Mouse (Mus musculus) heart, postnatal 36 days (tissue): ENCODE results near the gene Omt2a. TPM values are rescaled to one million over a fixed set of nuclear protein-coding genes. Genes with fewer than 3 reads are reported as not detected.
A peak's percentile ranks its signal among the peaks of the same experiment; 100 is the strongest.
"Not testable (repeated sequence)": the region's sequence is repeated elsewhere in the genome, so short reads cannot be mapped to it uniquely, and the experiment has no call there.

ENCODE experiments used
- DNase-seq, 2 experiments: peaks; one replicate each; pipeline ENCODE4 v3.0.0; 2021 to 2022
- intact Hi-C: fragments of 180-260 bp; cut with DNase I; formaldehyde crosslinking; loops from one replicate; pipeline ENCODE4 v1.15.1; 2025
- total RNA-seq, 2 experiments: library from RNA; stranded (reverse); gene quantifications; 2 replicates each; pipeline ENCODE4 v1.2.3; 2021

Omt2a gene
- total RNA-seq, 2 experiments from 2014 or later, result not detected

- DNase-seq, intact Hi-C loops: not testable (repeated sequence)
Measured at GRCm38 (mm10) chr9:78308122-78308521, 6.5 kb downstream of the Omt2a start.

GRCm38 (mm10) chr9:78299143-78299542, 15.5 kb downstream of the Omt2a start:
- DNase-seq, intact Hi-C loops: not testable (repeated sequence)

DNA sequence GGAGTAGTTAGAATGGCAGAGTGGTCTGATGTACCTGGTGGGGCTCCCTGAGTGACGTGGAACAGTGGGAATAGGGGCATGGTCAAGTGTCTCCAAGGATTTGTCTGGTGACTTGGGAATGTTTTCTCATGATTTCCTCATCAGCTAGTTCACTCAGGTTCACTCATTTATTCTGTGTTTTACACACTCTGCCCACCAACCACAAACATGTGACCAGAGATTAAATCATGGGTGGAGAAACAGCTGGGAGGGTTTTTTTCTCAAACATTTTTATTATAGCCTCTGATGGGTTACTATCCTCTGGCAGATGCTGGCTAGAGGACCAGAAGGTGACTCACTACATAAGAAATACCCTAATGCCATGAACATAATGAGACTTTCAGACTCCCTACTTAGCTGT, 16.4 kb downstream of the Omt2a start:
- intact Hi-C loops, result no loop called here
- DNase-seq, result no peak

DNA sequence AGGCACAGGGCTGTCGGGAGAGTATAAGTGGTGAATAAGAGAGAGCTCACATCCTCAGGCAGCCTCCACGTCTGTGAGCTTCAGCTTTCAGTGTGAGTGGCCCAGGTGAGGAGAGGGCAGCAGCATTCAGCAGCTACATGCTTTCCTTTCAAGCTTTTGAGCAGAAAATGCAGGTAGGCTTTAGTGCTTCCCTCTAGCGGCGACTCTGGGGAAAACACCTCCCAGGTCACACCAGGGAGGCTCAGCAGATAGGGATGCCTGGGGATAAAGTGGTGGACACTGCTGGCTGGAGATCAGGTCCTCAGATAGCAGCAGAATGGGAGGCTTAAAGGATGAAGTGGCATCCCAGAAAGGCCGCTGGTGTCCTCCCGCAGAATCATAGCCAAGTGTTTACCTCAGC, 18.5 kb downstream of the Omt2a start:
- peak; percentile 12 to 41 for DNase-seq
- intact Hi-C loops, result not testable (repeated sequence)

DNA sequence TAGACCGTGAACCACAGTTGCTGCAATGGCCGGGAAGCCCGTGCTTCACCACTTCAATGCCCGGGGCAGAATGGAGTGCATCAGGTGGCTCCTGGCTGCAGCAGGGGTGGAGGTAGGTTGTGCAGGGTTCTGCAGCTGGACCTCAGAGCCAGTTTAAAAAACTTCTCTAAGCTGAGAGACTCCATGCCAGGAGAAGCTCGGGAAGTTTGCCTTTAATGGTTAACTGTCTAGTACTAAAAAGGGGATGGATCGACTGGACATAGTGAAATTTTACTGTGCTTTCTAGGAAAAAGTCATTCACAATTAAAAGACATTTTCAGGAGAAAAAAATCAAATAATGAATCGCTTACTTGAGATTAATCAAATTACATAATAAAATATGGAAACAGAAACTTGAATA, 19.8 kb downstream of the Omt2a start:
- not testable (repeated sequence) for DNase-seq
- intact Hi-C loops, result loop anchor here (5.0 kb wide), 1 partner anchor 53 kb away; no protein-coding TSS in a partner anchor

DNA sequence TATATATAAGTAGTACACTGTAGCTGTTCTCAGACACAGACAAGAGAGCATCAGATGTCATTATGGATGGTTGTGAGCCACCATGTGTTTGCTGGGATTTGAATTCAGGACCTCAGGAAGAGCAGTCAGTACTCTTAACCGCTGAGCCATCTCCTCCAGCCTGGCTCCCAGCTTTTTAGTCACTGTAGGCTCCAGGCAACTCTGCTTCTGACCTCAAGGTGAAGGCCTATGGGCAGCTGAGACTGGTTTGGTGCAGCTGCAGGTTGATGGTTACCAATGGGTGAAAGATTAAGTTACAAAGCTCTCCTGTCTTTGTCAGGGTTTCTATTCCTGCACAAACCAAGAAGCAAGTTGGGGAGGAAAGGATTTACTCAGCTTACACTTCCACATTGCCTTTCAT, 20.9 kb downstream of the Omt2a start:
- not testable (repeated sequence) for DNase-seq
- intact Hi-C loops, result loop anchor here (5.0 kb wide), 1 partner anchor 54 kb away; no protein-coding TSS in a partner anchor

DNA sequence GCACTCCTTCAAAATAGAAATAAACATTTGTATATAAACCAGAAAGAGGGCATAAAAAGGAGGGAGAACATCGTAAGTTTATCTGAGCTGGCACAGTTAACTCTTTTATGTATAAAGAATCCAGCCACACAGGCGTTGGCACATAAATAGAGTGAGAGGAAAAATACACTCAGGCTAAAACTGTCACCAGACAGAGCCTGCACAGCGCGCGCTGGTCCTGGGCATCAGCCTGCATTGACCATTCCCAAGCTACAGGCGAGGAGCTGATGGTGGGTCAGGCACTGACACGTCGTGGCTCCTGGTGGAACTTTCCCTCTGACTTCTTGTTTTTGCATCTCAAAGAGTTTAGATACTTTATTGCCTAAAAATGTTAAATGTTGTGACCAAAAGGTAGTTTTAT, 22.1 kb downstream of the Omt2a start:
- intact Hi-C loops, result loop anchor here (5.0 kb wide), 1 partner anchor 55 kb away; no protein-coding TSS in a partner anchor
- DNase-seq, result not testable (repeated sequence)

DNA sequence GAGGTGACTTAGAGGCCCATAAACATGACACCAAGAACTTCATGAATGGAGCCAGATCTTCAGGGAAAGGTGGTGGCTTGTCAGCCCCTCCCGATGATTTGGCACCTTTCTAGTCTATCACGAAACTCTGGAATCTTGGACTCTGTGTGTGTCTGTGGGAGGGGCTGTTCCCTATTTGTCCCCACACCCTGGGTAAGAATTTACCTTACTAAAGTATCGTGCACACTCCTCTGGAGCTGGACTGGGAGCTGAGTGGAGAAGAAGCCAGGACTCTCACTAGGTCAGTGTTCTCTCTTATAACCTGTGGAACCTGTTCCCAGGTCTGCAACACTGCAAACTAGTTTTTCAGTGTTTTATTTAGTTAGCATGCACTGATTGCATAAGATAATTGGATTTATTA, 24.9 kb downstream of the Omt2a start, which contains the start of gene Gm10639:
Gene Gm10639, plus strand, starts transcription at position 201 of the 400 bp plus-strand sequence.
- not testable (repeated sequence) for DNase-seq
- intact Hi-C loops, result loop anchor here (5.0 kb wide), 1 partner anchor 58 kb away; no protein-coding TSS in a partner anchor

- DNase-seq, intact Hi-C loops: not testable (repeated sequence)
Measured at GRCm38 (mm10) chr9:78289063-78289462, 25.5 kb downstream of the Omt2a start.

DNA sequence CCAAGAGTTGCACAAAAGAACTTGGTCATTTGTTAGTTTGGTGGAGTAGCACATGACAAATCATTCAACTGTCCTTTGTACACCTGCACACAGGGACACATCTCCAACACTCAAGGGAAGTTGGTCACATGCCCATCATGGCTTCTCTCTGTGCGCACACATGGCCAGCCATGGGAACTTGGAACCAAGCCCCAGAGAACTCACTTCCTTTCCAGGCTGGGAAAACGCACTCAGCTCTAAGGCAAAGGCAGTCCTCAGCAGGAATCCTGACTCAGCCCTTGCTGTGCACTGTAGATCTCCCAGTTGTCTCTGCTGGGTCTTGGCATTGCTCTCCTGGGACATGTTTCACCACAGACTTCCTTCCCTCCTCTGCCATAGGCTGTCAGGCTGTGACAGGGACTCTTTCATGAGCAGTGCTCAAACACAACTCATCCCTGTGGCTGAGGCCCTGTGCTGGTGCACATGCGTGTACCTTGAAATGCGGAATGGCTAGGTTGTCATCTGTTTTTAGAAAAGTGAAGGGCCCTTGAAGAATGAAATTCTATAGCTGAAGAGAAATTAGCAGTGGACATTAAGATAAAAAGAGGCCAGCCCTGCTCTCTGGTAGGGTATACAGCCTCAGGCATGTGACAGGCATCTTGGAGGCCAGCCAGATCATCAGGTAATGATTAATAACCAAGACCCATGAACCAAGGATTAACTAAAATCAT, 32.4 kb downstream of the Omt2a start:
- DNase-seq, intact Hi-C loops: not testable (repeated sequence)

DNA sequence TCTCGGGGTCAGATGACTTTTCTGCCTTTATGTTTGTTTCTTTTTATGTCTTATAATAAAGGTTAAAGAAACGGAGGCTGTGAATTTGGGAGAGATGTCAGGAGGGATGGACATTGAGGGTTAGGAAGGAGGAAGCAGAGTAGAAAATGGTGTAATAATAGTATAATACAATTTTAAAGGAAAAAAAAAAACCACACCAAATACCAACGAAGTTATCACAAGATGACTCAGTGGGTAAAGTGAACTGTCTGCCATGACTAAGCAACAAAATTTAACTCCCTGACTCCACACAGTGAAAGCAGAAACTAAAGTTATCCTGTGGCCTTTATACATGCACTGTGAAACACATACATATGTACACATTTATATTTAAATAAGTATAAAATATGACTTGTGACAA, 43.7 kb downstream of the Omt2a start:
- DNase-seq, intact Hi-C loops: not testable (repeated sequence)

Other genes with a start within 250 kb of the Omt2a start
- 10 to 100 TPM; 49.9 to 52.5 TPM for gene Fbxo9, start 205.7 kb downstream of the Omt2a start, total RNA-seq
- gene Ick, start 205.6 kb downstream of the Omt2a start, total RNA-seq, result 10 to 100 TPM; 13.7 to 15.3 TPM
- gene Gsta4, start 132.0 kb downstream of the Omt2a start, total RNA-seq, result 10 to 100 TPM; 88.6 to 98.7 TPM
- gene Gsta1, start 84.1 kb downstream of the Omt2a start, total RNA-seq, result 1 to 10 TPM in 1 of 2 experiments, not detected in 1; 1.1 TPM
- 1 to 10 TPM; 1.0 to 1.2 TPM for gene Gm3776, start 57.7 kb downstream of the Omt2a start, total RNA-seq
- gene Gm10639, start 24.9 kb downstream of the Omt2a start, total RNA-seq, result not detected
- not detected for gene Omt2b, start 12.8 kb upstream of the Omt2a start, total RNA-seq
- gene Gsta2, start 41.0 kb upstream of the Omt2a start, total RNA-seq, result under 1 TPM in 1 of 2 experiments, not detected in 1; 0.46 TPM
- gene Dppa5a, start 53.4 kb upstream of the Omt2a start, total RNA-seq, result not detected
- not detected for gene Ooep, start 63.9 kb upstream of the Omt2a start, total RNA-seq
- not detected for gene Ddx43, start 81.0 kb upstream of the Omt2a start, total RNA-seq
- under 1 TPM; 0.54 to 0.56 TPM for gene Cgas, start 128.4 kb upstream of the Omt2a start, total RNA-seq
- 10 to 100 TPM; 24.3 to 25.2 TPM for gene Mto1, start 133.4 kb upstream of the Omt2a start, total RNA-seq
- not detected for gene Gm17324, start 134.0 kb upstream of the Omt2a start, total RNA-seq
- 1,000 to 10,000 TPM; 1,083 to 1,160 TPM for gene Eef1a1, start 174.4 kb upstream of the Omt2a start, total RNA-seq